Mouse (Mus musculus): ENCODE data around the gene Ddx27. TPM values are rescaled to one million over a fixed set of nuclear protein-coding genes. Genes with fewer than 3 reads are reported as not detected.

Ddx27 gene
- polyA plus RNA-seq, 1 experiment from 2014 or later: 21.8 TPM

- Histone ChIP-seq H3K27ac (replicated peaks) (no peak overlapping the region), H3K9me3 (ENCODE audit: control insufficient read depth, low read length) (no peaks in the 10 kb centered on the region), H3K9ac (ENCODE audit: low read length) (no peak overlapping the region), H3K36me3 (ENCODE audit: control insufficient read depth, insufficient read depth, low read length) (peaks cover 60% of the 10 kb centered on the region), H3K4me2 (replicated peaks; ENCODE audit: low read depth) (no peak overlapping the region), H3K27me3 (ENCODE audit: control insufficient read depth, insufficient read depth, low read length) (no peaks in the 10 kb centered on the region), H3K4me3 (ENCODE audit: low read depth, low read length) (no peak overlapping the region), H3K4me1 (replicated peaks; ENCODE audit: control insufficient read depth, insufficient read depth) (no peaks in the 10 kb centered on the region)
- 0 out of 2 replicates have a peak, but pooled peaks have one; percentile 16 for ATAC-seq (ENCODE audit: low FRiP score, low TSS enrichment)
- no peak for TF ChIP-seq CTCF (IDR thresholded peaks at IDR 0.05; ENCODE audit: low read depth)
- TF ChIP-seq EP300 (optimal IDR thresholded peaks at IDR 0.05): no peak
- WGBS: 95% methylated on average over 12 of the region's 12 CpGs
- DNase-seq (ENCODE audit: low spot score): no peak
Observed at GRCm38 (mm10) chr2:167037710-167038109, 22.7 kb downstream of the Ddx27 start.

GRCm38 (mm10) chr2:167038297-167038696 is 23.3 kb downstream of the Ddx27 start:
- no peak overlapping the region for H3K4me2 ChIP-seq (replicated peaks; ENCODE audit: low read depth)
- no peak for TF ChIP-seq EP300 (optimal IDR thresholded peaks at IDR 0.05)
- TF ChIP-seq CTCF (IDR thresholded peaks at IDR 0.05; ENCODE audit: low read depth): no peak
- WGBS: 82% methylated on average over 6 of the region's 6 CpGs
- no peaks in the 10 kb centered on the region for H3K9me3 ChIP-seq (ENCODE audit: control insufficient read depth, low read length)
- ATAC-seq (ENCODE audit: low FRiP score, low TSS enrichment): no peak
- no peak for DNase-seq (ENCODE audit: low spot score)
- no peaks in the 10 kb centered on the region for H3K27me3 ChIP-seq (ENCODE audit: control insufficient read depth, insufficient read depth, low read length)
- H3K27ac ChIP-seq (replicated peaks): no peak overlapping the region
- H3K4me3 ChIP-seq (ENCODE audit: low read depth, low read length): no peak overlapping the region
- no peaks in the 10 kb centered on the region for H3K4me1 ChIP-seq (replicated peaks; ENCODE audit: control insufficient read depth, insufficient read depth)
- H3K9ac ChIP-seq (ENCODE audit: low read length): no peak overlapping the region
- H3K36me3 ChIP-seq (ENCODE audit: control insufficient read depth, insufficient read depth, low read length): peaks cover 61% of the 10 kb centered on the region

- WGBS: 94% methylated on average over 7 of the region's 7 CpGs
- H3K36me3 ChIP-seq (ENCODE audit: control insufficient read depth, insufficient read depth, low read length): peaks cover 57% of the 10 kb centered on the region
- H3K4me3 ChIP-seq (ENCODE audit: low read depth, low read length): no peak overlapping the region
- no peak overlapping the region for H3K9ac ChIP-seq (ENCODE audit: low read length)
- DNase-seq (ENCODE audit: low spot score): no peak
- H3K27me3 ChIP-seq (ENCODE audit: control insufficient read depth, insufficient read depth, low read length): no peaks in the 10 kb centered on the region
- no peaks in the 10 kb centered on the region for H3K4me1 ChIP-seq (replicated peaks; ENCODE audit: control insufficient read depth, insufficient read depth)
- ATAC-seq (ENCODE audit: low FRiP score, low TSS enrichment): no peak
- H3K27ac ChIP-seq (replicated peaks): no peak overlapping the region
- no peak overlapping the region for H3K4me2 ChIP-seq (replicated peaks; ENCODE audit: low read depth)
- no peaks in the 10 kb centered on the region for H3K9me3 ChIP-seq (ENCODE audit: control insufficient read depth, low read length)
- TF ChIP-seq EP300 (optimal IDR thresholded peaks at IDR 0.05) (no peak), CTCF (IDR thresholded peaks at IDR 0.05; ENCODE audit: low read depth) (no peak)
Observed at GRCm38 (mm10) chr2:167038716-167039115, 23.7 kb downstream of the Ddx27 start.

- no peaks in the 10 kb centered on the region for H3K4me1 ChIP-seq (replicated peaks; ENCODE audit: control insufficient read depth, insufficient read depth)
- H3K4me3 ChIP-seq (ENCODE audit: low read depth, low read length): no peak overlapping the region
- H3K36me3 ChIP-seq (ENCODE audit: control insufficient read depth, insufficient read depth, low read length): peaks cover 58% of the 10 kb centered on the region
Observed at GRCm38 (mm10) chr2:167039386-167039785, 24.4 kb downstream of the Ddx27 start.

GRCm38 (mm10) chr2:167043400-167044121 is 28.6 kb downstream of the Ddx27 start:
- H3K27me3 ChIP-seq (ENCODE audit: control insufficient read depth, insufficient read depth, low read length): no peaks in the 10 kb centered on the region
- no peaks in the 10 kb centered on the region for H3K4me1 ChIP-seq (replicated peaks; ENCODE audit: control insufficient read depth, insufficient read depth)
- H3K9ac ChIP-seq (ENCODE audit: low read length): no peak overlapping the region
- 87% methylated on average over 12 of the region's 12 CpGs for WGBS
- peak; percentile 25; the same call in 1 of the 2 replicates for ATAC-seq (ENCODE audit: low FRiP score, low TSS enrichment)
- no peaks in the 10 kb centered on the region for H3K9me3 ChIP-seq (ENCODE audit: control insufficient read depth, low read length)
- DNase-seq (ENCODE audit: low spot score): no peak
- H3K36me3 ChIP-seq (ENCODE audit: control insufficient read depth, insufficient read depth, low read length): peaks cover 49% of the 10 kb centered on the region
- no peak overlapping the region for H3K4me2 ChIP-seq (replicated peaks; ENCODE audit: low read depth)
- no peak overlapping the region for H3K27ac ChIP-seq (replicated peaks)
- TF ChIP-seq EP300 (optimal IDR thresholded peaks at IDR 0.05): no peak
- TF ChIP-seq CTCF (IDR thresholded peaks at IDR 0.05; ENCODE audit: low read depth): no peak
- H3K4me3 ChIP-seq (ENCODE audit: low read depth, low read length): no peak overlapping the region

More at GRCm38 (mm10) chr2:167039386-167039785, 24.4 kb downstream of the Ddx27 start:
- no peak overlapping the region for H3K9ac ChIP-seq (ENCODE audit: low read length)
- no peak overlapping the region for H3K4me2 ChIP-seq (replicated peaks; ENCODE audit: low read depth)
- H3K27me3 ChIP-seq (ENCODE audit: control insufficient read depth, insufficient read depth, low read length): no peaks in the 10 kb centered on the region
- H3K27ac ChIP-seq (replicated peaks): no peak overlapping the region
- DNase-seq (ENCODE audit: low spot score): no peak
- no peak for ATAC-seq (ENCODE audit: low FRiP score, low TSS enrichment)
- 69% methylated on average over 8 of the region's 8 CpGs for WGBS
- no peaks in the 10 kb centered on the region for H3K9me3 ChIP-seq (ENCODE audit: control insufficient read depth, low read length)
- TF ChIP-seq CTCF (IDR thresholded peaks at IDR 0.05; ENCODE audit: low read depth): no peak
- TF ChIP-seq EP300 (optimal IDR thresholded peaks at IDR 0.05): no peak

- ATAC-seq (ENCODE audit: low FRiP score, low TSS enrichment): peak; percentile 76; the same call in 1 of the 2 replicates
- H3K36me3 ChIP-seq (ENCODE audit: control insufficient read depth, insufficient read depth, low read length): peaks cover 18% of the 10 kb centered on the region
- peak; percentile 52 for DNase-seq (ENCODE audit: low spot score)
Observed at GRCm38 (mm10) chr2:167048223-167048622, 33.2 kb downstream of the Ddx27 start.

More at GRCm38 (mm10) chr2:167048223-167048622, 33.2 kb downstream of the Ddx27 start:
- no peak for TF ChIP-seq EP300 (optimal IDR thresholded peaks at IDR 0.05)
- 75% methylated on average over 10 of the region's 10 CpGs for WGBS
- no peak overlapping the region; the same call in 1 of the 2 replicates for H3K27ac ChIP-seq (replicated peaks)
- no peaks in the 10 kb centered on the region for H3K4me1 ChIP-seq (replicated peaks; ENCODE audit: control insufficient read depth, insufficient read depth)
- no peak overlapping the region for H3K4me2 ChIP-seq (replicated peaks; ENCODE audit: low read depth)
- H3K9me3 ChIP-seq (ENCODE audit: control insufficient read depth, low read length): no peaks in the 10 kb centered on the region
- H3K9ac ChIP-seq (ENCODE audit: low read length): no peak overlapping the region
- no peak overlapping the region for H3K4me3 ChIP-seq (ENCODE audit: low read depth, low read length)
- no peaks in the 10 kb centered on the region for H3K27me3 ChIP-seq (ENCODE audit: control insufficient read depth, insufficient read depth, low read length)

All from stomach, postnatal 0 days (tissue).